In the genomic region with DNA sequence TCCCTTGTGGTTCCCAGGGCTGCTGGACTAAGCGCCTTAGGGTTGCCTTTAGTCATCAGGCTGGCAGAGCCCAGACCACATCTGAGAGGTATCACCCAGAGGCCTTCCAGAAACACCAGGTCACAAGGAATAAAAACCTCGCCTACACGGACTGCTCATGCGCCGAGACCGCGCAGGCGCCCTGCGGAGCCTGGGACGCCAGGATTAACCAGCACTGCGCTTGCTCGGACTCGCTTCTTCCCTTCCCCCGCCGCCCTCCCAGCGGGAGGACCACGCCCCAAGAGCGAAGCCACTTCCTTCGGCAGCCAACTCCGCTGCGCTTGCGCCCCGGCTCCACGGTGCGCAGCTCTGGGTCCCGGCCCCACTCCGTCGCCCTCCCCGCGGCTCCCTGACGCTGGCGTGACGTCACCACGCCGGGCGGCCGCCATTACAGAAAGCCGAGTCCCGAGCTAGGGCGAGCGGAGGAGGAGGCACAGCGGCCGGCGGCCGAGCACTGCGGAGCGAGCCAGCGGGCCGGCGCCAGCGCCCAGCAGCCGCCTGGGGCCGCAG, we compare ENCODE assay signal across 8 mouse cellular contexts. TPM values are rescaled to one million over a fixed set of nuclear protein-coding genes. Genes with fewer than 3 reads are reported as not detected.
DNase-seq lines count a peak whose midpoint lies in the region; ATAC-seq lines count a peak whose summit lies in the region.

TSS of gene Ppp2ca (plus strand) at position 284 of the 549 bp plus-strand sequence.

- WGBS in hindbrain, embryonic 11.5 days = under 1% methylated on average over 35 of the region's 53 CpGs

- peak; percentile 98 for ATAC-seq in hindbrain, embryonic 11.5 days (ENCODE audit: low FRiP score)

- H3K4me1 ChIP-seq in hindbrain, embryonic 11.5 days (replicated peaks; ENCODE audit: control insufficient read depth, insufficient read depth, low read length) = peaks cover 4% of the 10 kb centered on the region

- peak; percentile 100 for DNase-seq in Muller cell, postnatal 12 days (ENCODE audit: inconsistent ontology term)
- DNase-seq in cerebellum, adult 9-11 months = peak; percentile 100
- peak; percentile 98 to 99 for DNase-seq in frontal cortex, adult 2 months (ENCODE audit: extremely low spot score in 1 of 2, low spot score in 1 of 2)
- DNase-seq in hindbrain, embryonic 11.5 days (ENCODE audit: low spot score) = peak; percentile 99
- DNase-seq in layer of hippocampus, postnatal 10 days (ENCODE audit: low spot score in 2 of 2) = peak; percentile 96 to 97
- DNase-seq in lung, postnatal 10 days = peak; percentile 99
- DNase-seq in ovary, postnatal 36 days (ENCODE audit: low spot score) = peak; percentile 99
- peak; percentile 98 for DNase-seq in thymus, postnatal 25 days

- peak within 1 kb of the TSS; percentile 98 for H3K27ac ChIP-seq in hindbrain, embryonic 11.5 days (ENCODE audit: low read depth, low read length)

- H3K4me3 ChIP-seq in hindbrain, embryonic 11.5 days (ENCODE audit: low read depth, low read length) = peak within 1 kb of the TSS; percentile 81

- H3K9me3 ChIP-seq in hindbrain, embryonic 11.5 days (ENCODE audit: control insufficient read depth, low read length) = no peaks in the 10 kb centered on the region

- peak within 1 kb of the TSS; percentile 99 for H3K9ac ChIP-seq in hindbrain, embryonic 11.5 days (ENCODE audit: low read depth, low read length)

- H3K36me3 ChIP-seq in hindbrain, embryonic 11.5 days (ENCODE audit: control insufficient read depth, insufficient read depth, low read length) = no peaks in the 10 kb centered on the region

- peak within 1 kb of the TSS; percentile 71 for H3K4me2 ChIP-seq in hindbrain, embryonic 11.5 days (replicated peaks; ENCODE audit: low read depth, low read length)

- no peaks in the 10 kb centered on the region for H3K27me3 ChIP-seq in hindbrain, embryonic 11.5 days (ENCODE audit: control insufficient read depth, insufficient read depth, low read length)

RNA-seq across cellular contexts. Expression of gene Ppp2ca, which starts in this region (rescaled TPM):
- 98.9 and 101 TPM in 2 replicates for polyA plus RNA-seq in frontal cortex, adult 2 months (2012; rRNA removed)
- 128 and 136 TPM in 2 replicates for polyA plus RNA-seq in hindbrain, embryonic 11.5 days (2014; fragmentation: Nextera tagmentation; extraction: Ambion mirVana)
- 100 to 1,000 TPM; 139 to 140 TPM for total RNA-seq in layer of hippocampus, postnatal 10 days (2021)

Comparison
In these comparisons a context has a peak if more than half of its experiments do, and no peak if none do; other contexts are left out.
1. Peak in every context shown above with its lines: DNase-seq, ATAC-seq, H3K4me3 ChIP-seq and H3K27ac ChIP-seq.